Mouse (Mus musculus) ES-Bruce4 (cell line): ENCODE measurements around the gene Rps6kb1.

Source experiments
- CTCF ChIP-seq: IDR thresholded peaks from one replicate; pipeline ENCODE4 v1.8.1; 2011; ENCODE audit warnings: low read depth, low read length
- EP300 ChIP-seq: IDR thresholded peaks from 2 replicates; pipeline ENCODE4 v1.6.1; 2011; ENCODE audit warnings: low read depth, low read length; ENCODE audit not compliant: insufficient read depth
- POLR2A ChIP-seq: IDR thresholded peaks from one replicate; pipeline ENCODE4 v1.8.1; 2011; ENCODE audit warnings: low read length; ENCODE audit not compliant: insufficient read depth

- TF ChIP-seq EP300, result no peak
- no peak for TF ChIP-seq CTCF
- no peak for TF ChIP-seq POLR2A
These were observed 8.9 kb upstream of the Rps6kb1 start for GRCm38 (mm10) chr11:86553525-86553924.
